Mouse (Mus musculus): Measurements from ENCODE around the gene Prc1.
"Not testable (repeated sequence)": the region's sequence is repeated elsewhere in the genome, so short reads cannot be mapped to it uniquely, and the experiment has no call there.

Gene Prc1

DNA sequence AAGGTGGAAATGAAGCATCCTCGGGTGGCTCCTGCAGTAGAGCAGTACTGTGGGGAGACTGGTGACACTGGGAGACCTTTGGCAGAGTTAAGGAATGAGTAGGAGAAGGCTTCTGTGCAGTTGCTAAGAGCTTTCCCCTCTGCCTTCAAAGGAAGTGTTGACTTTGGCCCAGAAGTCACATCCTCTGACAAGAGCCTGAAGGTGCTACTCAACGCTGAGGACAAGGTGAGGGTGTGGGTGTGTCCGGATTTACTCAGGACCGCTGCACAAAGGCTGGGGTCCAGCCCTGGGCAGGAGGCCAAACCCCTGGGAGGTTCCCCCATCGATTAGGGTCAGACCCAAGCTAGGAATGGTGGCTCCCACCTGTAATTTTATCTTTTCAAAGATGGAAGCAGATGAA lies 9.9 kb upstream of the Prc1 start:
- no peak for DNase-seq (ENCODE audit: extremely low spot score, low spot score)

DNA sequence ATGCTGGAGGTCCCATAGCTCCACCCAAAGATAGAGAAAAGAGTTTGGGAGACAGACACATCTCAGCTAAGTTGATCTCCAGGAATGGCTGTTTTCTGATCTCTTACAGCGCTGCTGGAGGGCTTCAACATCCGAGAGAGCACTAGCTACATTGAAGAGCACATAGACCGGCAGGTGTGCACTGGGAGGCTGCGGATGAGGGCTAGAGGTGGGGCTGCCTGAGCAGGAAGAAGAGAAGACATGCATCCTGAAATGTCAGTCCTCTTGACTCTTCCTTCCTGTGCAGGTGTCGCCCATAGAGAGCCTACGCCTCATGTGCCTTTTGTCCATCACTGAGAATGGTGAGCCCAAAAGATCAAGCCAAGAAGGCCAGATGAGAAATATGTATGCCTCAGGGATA lies 8.5 kb upstream of the Prc1 start:
- DNase-seq (ENCODE audit: extremely low spot score, low spot score), result no peak

DNA sequence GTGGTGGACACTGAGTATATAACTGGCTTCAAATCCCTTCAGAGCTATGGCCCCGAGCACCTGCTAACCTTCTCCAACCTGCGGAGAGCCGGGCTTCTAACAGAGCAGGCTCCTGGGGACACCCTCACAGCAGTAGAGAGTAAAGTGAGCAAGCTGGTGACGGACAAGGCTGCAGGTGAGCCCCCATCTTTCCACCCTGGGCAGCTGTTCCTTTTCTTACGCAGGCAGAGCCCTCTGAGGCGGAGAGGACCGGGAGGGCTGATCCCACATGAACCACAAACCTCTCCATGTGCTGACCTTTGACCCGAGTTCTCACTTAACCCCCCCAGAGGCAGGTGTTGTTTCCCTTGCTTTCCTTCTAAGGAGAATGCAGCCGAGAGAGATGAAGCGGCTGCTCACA lies 6.5 kb upstream of the Prc1 start:
- DNase-seq (ENCODE audit: extremely low spot score, low spot score), result no peak

GRCm38 (mm10) chr7:80294764-80295648 lies 756 bp downstream of the Prc1 start:
- no peak for DNase-seq (ENCODE audit: extremely low spot score, low spot score)

DNA sequence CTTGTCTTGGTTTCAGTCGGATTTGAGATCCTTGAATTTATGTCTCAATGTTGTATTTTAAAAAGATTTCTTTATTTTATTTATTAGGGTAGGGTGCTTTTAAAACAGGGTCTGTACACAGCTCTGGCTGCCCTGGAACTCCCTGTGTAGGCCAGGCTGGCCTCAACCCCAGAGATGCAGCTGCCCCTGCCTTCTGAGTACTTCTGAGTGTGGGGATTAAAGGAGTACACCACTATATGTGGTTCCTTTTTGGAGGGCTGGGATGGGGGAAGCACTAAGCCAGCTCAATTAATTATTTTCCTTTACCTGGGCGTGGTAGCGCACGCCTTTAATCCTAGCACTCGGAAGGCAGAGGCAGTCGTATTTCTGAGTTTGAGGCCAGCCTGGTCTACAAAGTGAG lies 2.2 kb downstream of the Prc1 start:
- no peak for DNase-seq (ENCODE audit: extremely low spot score, low spot score)

GRCm38 (mm10) chr7:80297041-80297440 lies 2.8 kb downstream of the Prc1 start:
- no peak for DNase-seq (ENCODE audit: extremely low spot score, low spot score)

DNA sequence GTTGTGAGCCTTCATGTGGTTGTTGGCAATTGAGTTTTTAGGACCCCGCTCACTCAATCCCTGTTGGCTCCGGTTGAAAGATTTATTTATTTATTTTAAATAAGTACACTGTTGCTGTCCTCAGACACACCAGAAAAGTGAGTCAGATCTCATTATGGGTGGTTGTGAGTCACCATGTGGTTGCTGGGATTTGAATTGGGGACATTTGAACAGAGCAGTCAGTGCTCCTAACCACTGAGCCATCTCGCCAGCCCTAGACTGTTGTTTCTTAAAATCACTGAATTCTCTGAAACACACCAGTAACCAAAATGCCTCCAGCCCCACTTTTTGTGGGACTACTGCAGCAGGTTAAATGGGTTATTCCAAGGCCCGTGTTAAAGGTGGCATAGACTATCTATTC lies 4.5 kb downstream of the Prc1 start:
- DNase-seq (ENCODE audit: extremely low spot score, low spot score), result no peak

GRCm38 (mm10) chr7:80299568-80299967 lies 5.3 kb downstream of the Prc1 start:
- no peak for DNase-seq (ENCODE audit: extremely low spot score, low spot score)

DNA sequence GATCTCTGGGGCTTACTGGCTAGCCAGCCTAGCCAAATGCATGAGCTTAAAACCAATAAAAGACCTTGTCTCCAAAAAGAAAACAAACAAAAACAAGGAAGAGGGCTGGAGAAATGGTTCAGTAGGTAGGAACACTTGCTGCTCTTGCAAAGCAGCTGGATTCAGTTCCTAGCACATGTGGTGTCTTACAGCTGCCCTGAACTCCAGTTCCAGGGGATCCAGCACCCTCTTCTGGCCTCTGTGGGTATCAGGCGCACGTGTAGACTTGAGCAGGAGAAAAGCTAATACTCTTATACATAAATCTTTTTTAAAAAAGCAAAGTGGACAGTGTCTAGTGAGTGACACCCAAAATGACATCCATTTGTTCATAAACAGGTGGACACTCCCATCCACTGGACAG lies 7.3 kb downstream of the Prc1 start:
- no peak for DNase-seq (ENCODE audit: extremely low spot score, low spot score)

DNA sequence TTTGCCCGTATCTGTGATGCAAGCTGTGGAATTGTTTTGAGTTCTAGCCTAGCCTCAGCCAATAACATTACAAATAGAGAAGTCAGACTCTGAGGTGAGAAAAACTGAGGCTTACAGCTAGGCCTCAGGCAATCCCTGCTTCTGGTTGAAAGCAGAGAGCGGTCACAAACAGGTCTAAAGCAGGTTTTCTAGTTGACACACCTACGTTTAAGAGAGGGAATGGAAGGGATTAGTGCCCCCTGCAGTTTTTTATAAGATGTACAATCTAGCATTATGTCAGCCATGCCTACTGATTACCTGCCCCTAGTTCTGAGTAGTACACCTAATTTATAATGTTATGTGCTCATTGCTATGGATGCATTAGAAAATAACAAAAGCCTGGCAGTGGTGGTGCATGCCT lies 13.5 kb downstream of the Prc1 start:
- no peak for DNase-seq (ENCODE audit: extremely low spot score, low spot score)

DNA sequence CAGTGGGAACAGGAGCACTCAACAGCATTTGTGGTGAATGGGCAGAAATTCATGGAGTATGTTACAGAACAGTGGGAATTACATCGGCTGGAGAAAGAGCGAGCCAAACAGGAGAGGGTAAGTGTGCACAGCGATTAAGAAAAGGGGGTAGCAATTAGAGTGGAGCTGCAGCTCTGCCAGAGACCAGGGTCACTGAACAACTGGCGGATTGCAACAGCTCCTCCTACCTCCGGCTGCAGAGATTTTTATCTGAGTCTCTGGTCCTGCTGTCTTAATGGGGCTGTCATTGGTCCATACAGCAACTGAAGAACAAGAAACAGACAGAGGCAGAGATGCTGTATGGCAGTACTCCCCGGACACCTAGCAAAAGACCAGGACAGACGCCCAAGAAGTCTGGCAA lies 16.5 kb downstream of the Prc1 start:
- DNase-seq (ENCODE audit: extremely low spot score, low spot score), result no peak

GRCm38 (mm10) chr7:80315733-80316132 lies 21.5 kb downstream of the Prc1 start:
- no peak for DNase-seq (ENCODE audit: extremely low spot score, low spot score)

- no peak for DNase-seq (ENCODE audit: extremely low spot score, low spot score)
Measured at GRCm38 (mm10) chr7:80317439-80318115, 23.3 kb downstream of the Prc1 start.

DNA sequence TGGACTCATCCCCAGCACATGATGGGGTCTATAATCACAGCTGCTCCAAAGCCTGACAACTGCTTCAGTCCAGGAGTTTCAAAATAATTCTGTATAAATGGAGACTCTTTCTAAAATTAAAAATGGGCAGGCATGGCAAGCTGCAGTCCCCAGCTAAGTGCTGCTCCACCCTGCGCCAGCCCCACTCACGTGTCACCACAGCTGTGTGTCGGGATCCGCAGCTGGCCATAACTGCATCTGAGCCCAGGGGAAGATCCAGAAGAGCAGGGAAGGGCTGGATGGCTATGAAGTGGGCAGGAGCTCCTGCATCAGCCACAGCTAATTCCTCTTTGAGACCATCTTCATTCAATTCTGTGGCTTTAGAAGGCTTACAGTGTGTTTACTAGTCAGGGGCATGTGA lies 24.4 kb downstream of the Prc1 start:
- no peak for DNase-seq (ENCODE audit: extremely low spot score, low spot score)

DNA sequence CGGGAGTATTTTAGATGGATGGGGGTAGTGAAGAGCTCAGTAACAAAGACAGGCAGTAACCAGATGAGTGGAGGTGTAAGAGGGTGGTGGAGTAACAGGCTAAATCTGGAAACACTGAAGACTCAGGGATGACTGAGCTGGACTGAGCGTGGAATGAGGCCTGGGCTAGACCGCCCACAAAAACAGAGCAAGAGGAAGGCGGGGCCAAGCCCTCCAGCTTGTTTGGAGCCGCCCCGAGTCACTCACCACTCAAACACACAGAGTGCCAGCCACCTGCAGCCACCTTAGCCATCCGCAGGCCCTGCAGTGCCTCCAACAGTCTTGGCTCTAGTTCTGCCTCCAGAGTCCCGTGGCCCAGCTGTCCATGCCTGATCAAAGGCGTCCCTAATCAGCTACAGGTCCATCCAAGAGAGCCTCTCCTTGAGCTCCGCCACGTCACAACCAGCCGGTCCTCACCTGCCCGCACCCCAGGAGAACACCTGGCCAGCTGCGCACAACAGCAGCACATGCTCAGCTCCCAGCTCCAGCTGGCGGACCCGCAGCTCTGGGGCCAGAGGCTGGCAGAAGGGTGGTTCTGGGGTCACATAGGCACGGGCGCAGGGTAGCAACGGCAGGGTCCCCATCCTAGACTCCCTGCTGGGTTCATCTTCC lies 25.7 kb downstream of the Prc1 start:
- DNase-seq (ENCODE audit: extremely low spot score, low spot score), result no peak

DNA sequence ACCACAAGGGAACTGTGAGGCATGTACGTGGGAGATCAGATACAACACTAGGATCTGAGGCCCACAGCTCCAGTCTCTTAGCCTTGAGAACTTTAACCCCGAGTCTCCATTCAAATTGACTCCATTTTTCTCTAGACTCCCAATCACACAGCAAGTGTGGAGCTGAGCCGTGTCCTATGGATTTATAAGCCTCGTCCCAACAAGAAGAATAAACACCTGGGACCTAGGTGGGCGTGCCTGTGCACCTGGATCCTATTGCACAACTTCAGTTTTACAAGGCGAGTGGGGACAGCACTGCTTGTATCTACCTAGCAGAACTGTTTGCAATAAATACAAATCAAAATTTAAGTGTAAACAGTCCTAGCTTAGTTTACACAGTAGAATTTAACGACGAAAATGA lies 29.1 kb downstream of the Prc1 start:
- no peak for DNase-seq (ENCODE audit: extremely low spot score, low spot score)

DNA sequence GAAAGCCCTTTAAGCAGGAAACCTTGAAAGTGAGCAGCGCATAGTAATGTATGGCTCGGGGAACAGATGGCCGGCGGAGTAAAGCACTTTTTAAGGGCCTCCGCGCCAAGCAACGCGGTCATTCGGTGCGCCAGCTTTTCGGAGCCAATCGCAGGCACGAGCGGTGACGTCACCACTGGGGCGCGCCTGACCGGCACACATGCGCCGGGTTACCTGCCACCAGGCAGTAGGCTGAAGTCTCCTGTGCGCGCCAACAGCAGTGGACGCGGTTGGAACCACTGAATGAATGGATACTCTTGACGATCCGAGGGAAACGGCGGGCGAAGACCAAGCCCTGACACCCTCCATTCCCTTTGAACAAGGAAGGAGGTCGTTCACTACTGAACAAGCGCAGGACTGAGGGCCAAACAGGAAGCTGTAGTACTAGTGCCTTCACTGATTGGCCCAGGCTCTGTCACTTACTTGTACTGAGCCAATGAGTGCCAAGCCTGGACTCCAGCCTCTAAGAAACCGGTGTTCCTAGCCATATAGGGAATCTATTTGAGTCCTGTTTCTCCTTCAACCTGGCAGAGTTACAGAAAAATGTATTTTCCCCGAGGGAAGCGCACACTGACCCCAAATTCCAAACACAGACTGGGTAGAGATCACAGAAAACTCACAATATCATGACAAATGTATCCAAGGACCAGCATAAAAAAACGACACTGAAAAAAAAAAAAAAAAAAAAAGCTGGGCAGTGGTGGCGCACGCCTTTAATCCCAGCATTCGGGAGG lies 30.0 kb downstream of the Prc1 start, which contains the start of gene Rccd1:
Rccd1 (minus strand) TSS at position 412 of the 773 bp plus-strand sequence.
- peak; percentile 99 for DNase-seq (ENCODE audit: extremely low spot score, low spot score)

GRCm38 (mm10) chr7:80324816-80325119 lies 30.5 kb downstream of the Prc1 start:
- not testable (repeated sequence) for DNase-seq (ENCODE audit: extremely low spot score, low spot score)

GRCm38 (mm10) chr7:80325292-80325868 lies 31.1 kb downstream of the Prc1 start:
- no peak for DNase-seq (ENCODE audit: extremely low spot score, low spot score)

DNA sequence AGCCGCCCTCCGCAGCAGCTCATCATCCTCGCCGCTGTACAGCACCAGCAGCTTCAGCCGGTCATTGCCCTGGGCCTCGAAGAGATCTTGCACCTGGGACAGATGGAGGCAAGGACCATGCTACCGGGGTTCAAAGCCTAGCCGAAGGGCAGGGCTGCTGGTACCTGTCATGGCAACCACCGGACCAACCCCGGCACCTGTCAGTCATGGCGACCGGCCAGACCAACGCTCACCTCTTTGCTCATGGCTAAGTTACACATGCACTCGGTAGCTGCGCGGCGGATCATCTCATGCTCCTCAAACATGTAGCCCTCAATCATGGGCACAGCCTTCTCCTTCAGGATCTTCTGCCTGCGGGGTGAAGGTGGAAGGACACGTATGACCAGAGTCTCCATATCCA lies 31.8 kb downstream of the Prc1 start:
- DNase-seq (ENCODE audit: extremely low spot score, low spot score), result no peak

- DNase-seq (ENCODE audit: extremely low spot score, low spot score), result no peak
Measured at GRCm38 (mm10) chr7:80330278-80330677, 36.0 kb downstream of the Prc1 start.
